Mouse (Mus musculus) neural tube, embryonic 10.5 days (tissue): ENCODE measurements around the gene Phactr2.
A peak's percentile ranks its signal among the peaks of the same experiment; 100 is the strongest.
"Not testable (repeated sequence)": the region's sequence is repeated elsewhere in the genome, so short reads cannot be mapped to it uniquely, and the experiment has no call there.

Source experiments
- DNase-seq: peaks from one replicate; pipeline ENCODE4 v3.0.0-alpha.2; 2017; ENCODE audit warnings: low spot score; ENCODE audit errors: extremely low spot score

Phactr2 gene

DNA sequence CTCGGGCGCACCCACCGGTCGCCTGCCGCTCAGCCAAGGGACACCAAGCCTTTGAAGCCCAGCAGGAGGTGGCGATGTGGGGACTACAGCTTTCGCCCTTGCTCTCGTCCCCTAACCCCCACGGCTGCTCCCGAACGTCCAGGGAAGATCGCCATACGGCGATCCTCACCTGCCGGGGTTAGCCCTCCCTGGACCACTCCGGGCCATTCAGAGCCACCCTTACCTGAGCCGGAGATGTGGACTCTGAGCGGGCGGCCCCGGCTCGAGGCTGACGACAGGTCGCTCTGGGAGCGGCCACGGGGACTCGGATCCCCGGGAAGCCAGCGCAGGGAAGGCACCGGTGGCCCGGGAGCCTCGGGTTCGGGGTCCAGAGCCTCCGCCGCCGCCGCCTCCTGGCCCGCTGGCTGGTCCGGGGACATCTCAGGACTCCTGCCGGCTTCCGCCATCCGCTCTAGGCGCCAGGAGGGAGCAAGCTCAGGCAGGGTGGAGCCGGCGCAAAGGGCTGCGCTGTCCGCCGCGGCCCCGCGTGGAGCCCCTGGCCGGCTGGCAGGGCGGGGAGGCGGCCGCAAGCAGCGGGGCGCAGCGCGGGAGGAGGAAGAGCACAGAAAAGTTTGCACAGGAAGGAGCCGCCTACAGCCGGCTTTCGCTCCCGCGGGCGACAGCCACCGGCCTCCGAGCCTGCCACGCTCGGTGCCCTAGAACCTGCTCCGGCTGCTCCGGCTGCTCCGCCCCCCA, at the start of gene Phactr2:
Gene Phactr2 (minus strand): TSS at position 580 of the 735 bp plus-strand sequence.
- peak; percentile 65 for DNase-seq

DNA sequence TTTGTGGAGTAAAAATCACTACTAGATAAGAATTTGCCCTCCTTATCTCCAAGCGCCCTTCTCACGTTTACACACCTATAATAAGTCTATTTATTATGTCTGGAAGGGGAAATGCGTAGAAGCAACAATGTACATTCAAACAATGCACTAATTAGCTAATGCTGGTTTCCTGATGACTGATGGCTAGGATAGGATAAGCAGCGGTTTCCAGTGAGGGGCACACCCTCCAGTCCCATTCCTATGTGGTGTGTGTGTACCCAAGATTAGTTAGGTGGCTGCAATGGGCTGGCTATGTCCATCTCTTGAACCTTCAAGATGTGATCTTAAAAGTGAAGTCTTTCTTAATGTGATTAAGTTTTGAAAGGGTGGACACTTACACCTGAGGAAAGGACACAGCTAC, 47.6 kb upstream of the Phactr2 start:
- no peak for DNase-seq

DNA sequence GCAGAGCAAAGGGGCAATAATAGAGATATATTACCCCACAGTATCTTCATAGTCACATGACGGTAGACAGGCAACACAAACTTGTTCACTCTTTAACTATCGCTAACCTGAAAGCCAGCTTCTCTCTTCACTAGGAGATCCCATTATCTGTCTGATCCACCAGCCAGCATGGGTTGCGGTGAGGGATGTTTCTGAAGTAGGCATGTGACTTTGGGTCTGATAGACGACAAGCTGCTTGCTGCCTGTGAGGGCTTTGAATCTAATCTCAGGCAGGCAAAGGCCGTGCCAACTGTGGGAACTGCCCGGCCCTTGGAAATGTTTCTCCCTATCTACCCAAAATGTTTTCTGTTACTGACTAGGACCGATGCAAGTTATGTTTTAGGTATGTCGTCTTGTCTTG, 28.2 kb upstream of the Phactr2 start:
- no peak for DNase-seq

DNA sequence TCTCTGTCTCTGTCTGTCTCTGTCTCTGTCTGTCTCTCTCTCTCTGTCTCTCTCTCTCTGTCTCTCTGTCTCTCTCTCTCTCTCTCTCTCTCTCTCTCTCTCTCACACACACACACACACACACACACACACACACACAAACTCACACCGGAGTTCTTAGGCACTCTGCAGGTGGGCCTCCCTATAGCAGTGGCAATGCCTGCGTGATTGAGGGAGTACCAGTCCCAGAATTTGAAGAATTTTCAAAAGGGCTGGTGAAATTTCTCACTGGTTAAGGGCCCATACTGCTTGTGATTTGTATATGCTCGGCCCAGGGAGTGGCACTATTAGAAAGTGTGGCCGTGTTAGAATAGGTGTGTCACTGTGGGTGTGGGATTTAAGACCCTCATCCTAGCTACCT, 27.3 kb upstream of the Phactr2 start:
- not testable (repeated sequence) for DNase-seq

DNA sequence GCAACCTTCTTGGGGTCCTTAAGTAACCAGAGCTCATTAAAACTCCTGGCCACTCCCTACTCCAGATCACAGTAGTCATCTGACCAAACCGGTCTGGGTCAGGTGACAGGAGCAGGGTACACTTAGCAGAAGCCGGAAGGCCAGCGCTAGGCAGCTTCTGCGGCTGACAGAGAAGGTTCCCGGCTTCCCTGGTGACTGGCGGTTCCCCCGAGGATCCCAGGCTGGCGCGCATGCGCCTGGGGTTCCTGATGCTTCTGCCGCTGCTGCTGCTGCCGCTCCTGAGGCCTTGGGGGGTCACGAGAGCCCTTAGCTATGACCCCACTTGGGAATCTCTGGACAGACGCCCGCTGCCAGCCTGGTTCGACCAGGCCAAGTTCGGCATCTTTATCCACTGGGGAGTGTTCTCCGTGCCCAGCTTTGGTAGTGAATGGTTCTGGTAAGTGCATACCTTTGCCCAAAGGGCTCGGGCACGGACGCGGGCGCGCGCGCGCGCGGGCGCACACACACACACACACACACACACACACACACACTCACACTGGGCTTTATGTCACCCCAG, 26.8 kb upstream of the Phactr2 start:
- peak; percentile 80 for DNase-seq

DNA sequence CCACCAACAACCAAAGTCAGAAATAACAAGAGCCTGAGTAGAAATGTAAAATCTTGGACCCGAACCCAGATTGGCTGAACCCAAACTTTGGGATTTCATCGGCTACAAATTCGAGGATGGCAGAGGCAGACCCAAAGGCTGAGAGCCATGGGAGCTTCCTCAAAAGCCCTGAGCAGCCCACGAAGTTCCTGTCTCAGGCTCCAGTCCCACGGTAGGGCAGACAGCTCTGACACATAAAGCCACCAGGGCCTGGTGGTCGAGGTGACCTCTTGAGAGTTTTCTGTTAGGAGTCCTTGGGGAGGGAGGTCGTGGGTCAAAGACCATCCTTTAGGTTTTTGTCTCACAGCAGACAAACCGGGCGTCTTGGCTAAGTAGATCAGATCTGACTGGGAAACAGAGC, 26.3 kb upstream of the Phactr2 start:
- DNase-seq = no peak

DNA sequence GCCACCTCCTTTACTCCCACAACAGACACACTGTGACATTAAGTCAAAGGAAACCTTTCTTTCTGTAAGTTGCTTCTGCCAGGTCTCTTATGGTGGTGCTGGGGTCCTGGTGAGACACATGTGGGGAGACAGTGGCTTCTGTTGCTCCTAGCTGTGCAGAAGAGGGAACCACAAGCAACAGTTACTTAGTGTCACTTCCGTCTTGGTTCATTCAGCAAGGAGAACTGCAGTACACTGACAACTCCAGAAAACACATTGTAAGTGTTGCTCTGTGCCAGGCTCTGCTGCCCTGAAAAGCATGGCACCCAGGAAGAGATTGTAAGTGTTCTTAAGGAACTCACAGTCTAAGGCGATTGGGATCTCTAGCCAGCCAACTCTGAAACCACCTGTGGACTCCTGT, 25.1 kb upstream of the Phactr2 start, which contains the start of gene Fuca2:
Gene Fuca2 (plus strand): TSS at position 210 of the 400 bp plus-strand sequence.
- DNase-seq = no peak

DNA sequence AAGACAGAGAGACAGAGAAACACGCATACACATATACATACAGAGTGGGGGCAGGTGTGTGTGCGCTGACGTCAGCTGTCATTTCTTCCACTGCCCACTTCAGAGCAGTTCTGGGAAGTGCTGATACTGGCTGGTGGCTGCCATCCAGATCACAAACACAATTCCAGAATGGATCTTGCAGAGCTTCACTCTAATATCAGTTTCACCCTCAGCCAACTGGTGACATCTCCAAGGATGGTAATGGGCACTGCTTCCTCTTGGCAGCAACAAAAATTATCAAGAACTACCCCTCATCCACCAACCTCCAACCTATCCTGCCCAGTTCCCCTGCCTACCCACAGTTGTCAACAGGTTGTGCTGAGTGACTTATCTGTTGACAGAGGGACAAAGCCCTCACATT, 22.1 kb upstream of the Phactr2 start:
- DNase-seq = no peak

DNA sequence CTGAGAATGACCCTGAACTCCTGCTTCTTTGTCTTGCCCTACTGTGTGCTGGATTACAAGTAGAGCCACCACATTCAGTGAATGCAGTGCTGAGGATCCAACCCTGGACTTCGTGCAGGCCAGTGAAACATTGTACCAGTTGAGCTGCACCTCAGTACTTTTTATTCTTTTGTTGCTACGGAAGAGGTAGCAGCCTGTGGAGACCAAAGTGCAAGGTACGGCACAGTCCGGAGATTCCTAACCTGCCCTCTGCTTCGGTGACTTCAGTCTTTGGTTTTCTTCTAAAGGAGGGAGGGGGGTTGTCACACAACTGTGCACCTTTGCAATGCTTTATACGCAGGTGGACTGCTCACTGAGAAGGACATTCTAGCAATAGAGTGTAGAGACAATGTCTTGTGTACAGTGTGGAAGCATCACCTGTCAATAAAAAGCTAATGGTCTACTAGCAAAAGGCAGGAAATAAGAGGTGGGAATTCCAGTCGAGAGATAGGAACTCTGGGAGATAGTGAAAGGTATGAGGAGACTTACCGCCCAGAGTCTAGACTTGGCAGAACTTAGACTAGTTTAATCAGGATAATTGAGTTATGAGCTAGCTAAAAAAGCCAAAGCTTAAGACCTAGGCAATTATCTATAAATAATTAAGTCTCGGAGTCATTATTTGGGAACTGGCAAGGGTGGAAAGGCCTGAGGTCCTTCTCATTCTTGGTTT, 19.9 kb upstream of the Phactr2 start:
- DNase-seq = no peak

DNA sequence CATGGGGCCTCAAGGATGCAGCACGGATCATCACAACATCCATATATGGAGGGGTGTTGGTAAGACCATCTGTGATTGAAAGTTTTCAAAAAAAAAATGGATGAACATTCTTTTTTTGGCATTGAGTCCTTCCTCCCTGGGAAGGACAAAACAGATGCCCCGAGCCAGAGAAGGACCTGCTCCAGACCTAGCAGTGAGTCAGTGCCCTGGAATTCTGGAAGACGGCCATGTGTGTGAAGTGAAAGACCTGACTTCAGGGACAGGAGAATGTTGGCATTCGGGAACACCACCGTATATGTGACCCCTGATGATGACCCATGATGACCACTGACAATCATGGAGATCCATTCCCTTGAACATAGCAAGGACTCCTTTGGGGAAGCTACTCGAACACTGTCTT, 15.5 kb upstream of the Phactr2 start:
- no peak for DNase-seq

DNA sequence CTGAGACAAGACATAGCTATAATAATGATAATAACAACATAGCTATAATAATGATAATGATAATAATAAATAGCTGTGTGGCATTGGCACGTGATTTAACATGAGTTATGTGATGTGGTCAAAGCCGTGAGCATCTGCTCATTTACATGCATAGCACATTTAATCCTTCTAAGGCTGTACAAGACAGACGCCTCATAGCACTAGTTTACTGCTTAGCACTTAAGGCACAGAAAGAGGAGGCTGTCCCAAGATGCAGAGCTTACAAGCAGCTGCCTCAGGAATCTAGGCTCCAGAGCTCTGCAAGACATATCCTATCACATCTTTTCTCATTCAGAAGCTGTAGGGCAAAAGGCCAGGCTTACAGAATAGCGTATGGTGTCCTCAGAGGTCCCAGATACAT, 11.7 kb upstream of the Phactr2 start:
- DNase-seq = no peak

DNA sequence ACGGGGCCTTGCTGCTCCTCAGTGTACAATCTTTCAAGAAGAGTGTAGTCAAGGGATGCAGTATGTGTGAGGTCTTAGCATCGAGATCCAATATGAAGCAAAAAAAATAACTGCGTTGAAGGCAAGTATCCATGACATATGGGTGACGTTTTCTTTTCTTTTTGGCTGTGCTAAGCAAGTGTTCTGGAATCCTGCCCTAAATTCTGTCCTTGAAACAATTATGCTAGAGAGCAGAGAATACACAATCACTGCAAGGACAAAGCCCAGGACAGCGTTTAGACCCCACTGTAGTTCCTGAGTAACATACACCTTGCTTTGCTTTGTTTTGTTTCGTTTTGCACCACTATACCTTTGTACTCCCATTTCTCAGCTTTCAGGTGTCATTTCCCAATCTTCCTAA, 5.1 kb upstream of the Phactr2 start:
- DNase-seq = no peak

DNA sequence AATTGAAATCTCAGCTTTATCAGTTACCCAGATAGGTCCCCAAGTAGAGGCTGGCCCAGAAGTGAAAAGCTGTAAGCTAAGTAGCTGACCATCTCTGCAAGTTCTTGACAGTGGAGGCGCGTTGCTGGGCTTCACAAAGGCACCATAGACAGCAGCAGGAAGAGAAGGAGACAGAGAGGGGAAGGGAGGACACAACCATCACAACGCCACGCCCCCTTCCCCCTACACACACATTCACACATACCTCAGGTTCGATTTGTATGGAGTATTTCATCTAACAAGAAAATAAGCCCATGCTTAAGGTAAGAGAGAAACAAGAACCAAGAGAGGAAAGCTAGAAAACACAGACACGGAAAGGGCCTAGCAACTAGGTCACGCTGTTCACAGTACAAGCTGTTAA, 909 bp upstream of the Phactr2 start:
- peak; percentile 22 for DNase-seq

DNA sequence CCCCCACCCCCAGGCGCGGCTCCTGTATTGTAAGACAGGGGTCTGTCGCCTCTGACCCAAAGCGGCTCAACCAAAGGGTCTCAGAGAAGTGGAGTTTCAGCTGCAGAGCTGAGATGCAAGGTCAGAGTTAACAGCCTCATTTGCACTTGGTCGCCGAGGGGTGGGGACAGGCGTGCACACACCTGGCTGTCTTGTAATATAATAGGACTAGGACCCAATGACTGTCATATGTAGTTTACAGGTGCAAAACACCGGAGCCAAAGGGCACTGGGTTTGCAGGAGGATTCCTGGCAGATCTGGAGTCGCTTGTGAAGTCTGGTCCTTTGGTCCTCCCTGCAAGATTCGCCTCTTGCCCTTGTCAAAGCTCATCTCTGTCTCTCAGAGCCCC, 350 bp upstream of the Phactr2 start:
- DNase-seq = no peak

DNA sequence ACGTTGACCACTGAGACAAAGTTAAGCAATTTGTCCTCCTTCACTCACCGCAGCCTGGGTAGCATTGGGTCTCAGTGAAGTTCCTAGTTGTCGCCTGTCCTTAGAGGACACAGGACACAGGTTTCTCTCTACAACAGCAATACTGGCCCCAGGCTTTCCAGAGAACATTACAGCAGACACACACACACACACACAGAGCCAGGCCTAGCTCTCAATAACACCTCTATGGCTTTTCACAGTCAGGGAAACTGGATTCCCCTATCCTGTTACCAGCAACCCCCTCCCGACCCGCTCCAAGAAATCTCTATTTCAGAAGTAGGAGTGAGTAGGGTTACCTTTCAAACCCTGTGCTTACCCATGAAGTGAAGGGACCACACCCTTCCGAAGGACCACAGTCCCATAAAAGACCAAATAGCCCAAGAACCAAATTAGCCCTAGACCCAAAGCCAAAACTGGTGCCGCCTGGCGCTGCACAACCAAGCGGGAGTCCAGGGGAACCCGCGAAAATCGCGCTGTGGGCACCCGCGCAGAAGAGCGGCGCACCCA, 852 bp downstream of the Phactr2 start:
- DNase-seq = no peak

DNA sequence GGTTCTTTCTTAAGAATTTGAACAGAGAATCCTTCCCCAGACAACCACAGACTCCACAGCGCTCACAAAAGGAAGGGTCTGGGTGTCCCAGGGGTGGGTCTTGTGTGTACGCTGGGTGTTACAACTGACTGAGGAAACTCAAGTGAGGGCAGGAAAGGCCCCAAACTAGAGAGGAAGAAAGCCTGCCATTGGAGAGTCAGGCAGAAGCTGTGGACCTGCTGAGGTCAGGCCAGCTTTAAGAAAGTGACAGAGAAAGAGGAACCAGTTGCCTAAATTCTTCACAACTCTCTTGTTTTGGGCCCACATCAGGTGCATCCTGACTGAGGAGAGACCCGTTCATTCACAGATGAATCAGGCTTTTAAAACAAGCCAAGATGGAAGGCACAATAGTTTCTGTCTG, 4.0 kb downstream of the Phactr2 start:
- no peak for DNase-seq

DNA sequence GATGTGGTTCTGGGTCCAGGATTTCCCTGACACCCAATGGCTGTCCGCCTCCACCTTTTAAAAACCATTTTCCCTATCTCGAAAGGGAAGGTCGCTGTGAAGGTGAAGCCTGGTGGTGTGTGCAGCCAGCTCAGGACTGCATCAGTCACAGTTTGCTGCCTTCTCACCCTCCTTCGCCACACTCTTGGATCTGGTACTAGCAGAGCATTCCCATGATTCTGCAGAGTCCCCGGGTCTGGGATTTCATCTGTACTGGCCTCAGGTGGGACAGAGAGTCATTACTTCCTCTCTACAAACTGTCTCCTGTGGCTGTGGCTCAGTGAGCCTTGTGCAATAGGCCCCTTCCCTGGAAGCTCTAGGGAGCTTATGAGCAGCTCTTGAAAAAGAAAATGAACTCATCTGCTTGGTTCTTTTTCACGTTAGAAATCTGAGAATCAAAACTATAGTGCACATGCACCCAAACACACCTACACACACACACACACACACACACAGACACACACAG, 6.1 kb downstream of the Phactr2 start:
- not testable (repeated sequence) for DNase-seq

DNA sequence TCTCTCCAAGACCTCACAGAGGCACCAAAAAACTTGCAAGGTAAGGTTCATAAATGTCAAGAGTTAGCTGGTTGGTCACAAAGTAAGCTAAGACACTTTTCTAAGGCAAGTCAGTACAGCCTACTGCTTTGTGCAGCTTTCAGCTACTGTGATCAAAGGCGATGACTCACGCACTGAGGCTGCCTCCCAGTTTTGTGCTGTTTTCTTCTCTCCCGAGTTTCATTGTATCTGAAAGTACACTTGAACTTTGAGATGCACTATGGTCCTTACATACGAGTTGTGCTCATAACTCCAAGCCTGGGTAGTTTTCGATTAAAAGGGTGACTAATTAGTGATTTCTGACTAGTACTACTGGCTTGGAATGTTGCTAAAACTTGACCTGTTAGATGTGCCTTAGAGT, 7.3 kb downstream of the Phactr2 start:
- no peak for DNase-seq

DNA sequence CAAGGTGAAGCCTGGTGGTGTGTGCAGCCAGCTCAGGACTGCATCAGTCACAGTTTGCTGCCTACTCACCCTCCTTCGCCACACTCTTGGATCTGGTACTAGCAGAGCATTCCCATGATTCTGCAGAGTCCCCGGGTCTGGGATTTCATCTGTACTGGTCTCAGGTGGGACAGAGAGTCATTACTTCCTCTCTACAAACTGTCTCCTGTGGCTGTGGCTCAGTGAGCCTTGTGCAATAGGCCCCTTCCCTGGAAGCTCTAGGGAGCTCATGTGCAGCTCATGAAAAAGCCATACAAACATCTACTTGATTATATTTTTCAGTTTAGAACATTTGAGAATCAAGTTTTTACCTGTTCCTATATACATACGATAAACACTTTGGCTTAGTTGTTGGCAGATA, 9.9 kb downstream of the Phactr2 start:
- not testable (repeated sequence) for DNase-seq

DNA sequence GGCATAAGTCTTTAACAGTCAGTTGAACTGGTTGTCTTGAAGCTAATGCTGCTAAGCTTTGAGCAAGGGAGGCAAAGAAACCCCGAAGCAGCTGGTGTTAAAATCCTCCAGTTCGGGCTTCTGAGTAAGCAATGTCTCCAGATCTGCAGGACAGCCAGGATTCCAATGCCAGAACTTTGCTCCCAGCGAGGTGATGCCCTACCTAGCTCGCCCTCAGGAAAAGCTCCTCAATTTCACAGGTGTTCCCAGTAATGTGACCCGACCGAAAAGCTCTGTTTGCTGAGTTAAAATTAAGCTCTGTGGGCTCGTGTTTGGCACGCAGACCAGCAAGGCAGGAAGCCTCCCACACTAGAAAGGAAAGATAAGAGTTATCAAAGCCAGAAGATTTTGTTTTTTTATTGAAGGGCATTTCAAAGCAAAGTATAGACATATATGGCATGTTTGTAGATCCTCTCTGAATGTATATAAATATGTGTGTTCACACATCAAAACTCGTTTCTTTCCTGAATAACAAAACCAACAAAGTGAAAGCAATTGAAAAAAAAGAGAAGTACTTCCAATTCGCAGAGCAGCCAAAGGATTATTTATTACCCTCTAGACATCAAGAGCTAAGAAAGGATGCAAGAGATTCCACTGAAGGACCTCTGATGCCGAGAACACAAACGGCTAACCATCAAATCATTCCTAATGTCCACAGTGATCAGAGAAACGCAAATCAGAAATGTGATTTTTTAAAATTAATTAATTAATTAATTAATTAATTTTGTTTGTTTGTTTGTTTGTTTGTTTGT, 20.8 kb downstream of the Phactr2 start:
- no peak for DNase-seq

DNA sequence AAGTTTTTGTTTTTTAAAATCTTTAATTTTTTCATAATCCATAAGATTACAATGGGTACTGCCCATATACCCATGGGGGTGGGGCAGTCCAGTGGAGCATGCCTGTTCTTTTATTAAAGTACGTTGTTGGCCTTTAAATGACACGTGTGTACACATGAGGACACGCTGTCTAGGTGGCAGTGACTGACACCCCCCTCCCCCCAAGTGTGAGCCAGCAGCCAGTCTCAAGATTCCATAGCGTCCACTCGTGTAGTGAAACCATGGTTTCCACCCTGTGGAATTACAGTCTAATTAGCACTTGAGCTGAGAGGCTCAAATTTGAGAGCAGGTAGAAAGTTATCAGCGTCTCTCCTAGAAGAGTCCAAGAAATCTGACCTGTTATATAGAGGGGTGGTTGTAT, 22.6 kb downstream of the Phactr2 start:
- no peak for DNase-seq
